Mouse (Mus musculus) layer of hippocampus, adult 9-11 months (tissue): ENCODE results near the gene Morf4l2.
"Not testable (repeated sequence)": the region's sequence is repeated elsewhere in the genome, so short reads cannot be mapped to it uniquely, and the experiment has no call there.

Experiments used
- DNase-seq: peaks from one replicate; pipeline ENCODE4 v3.0.0; 2022

Gene Morf4l2

DNA sequence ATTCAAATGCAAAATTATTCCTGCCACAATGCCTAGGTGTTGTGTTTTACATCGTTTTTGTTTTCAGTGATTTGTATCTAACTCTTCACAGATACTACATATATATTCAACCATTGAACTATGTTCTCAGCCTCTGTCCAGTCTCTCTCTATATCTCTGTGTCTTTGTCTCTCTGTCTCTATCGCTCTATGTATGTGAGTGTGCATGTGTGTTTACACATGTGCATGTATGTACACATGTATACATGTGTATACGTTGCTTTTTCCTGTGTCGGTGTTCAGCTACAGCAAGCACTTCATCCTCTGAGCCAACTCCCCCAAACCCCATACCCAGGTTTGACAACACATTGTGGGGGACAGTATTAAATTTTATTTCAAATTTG, 51.2 kb downstream of the Morf4l2 start:
- no peak for DNase-seq

DNA sequence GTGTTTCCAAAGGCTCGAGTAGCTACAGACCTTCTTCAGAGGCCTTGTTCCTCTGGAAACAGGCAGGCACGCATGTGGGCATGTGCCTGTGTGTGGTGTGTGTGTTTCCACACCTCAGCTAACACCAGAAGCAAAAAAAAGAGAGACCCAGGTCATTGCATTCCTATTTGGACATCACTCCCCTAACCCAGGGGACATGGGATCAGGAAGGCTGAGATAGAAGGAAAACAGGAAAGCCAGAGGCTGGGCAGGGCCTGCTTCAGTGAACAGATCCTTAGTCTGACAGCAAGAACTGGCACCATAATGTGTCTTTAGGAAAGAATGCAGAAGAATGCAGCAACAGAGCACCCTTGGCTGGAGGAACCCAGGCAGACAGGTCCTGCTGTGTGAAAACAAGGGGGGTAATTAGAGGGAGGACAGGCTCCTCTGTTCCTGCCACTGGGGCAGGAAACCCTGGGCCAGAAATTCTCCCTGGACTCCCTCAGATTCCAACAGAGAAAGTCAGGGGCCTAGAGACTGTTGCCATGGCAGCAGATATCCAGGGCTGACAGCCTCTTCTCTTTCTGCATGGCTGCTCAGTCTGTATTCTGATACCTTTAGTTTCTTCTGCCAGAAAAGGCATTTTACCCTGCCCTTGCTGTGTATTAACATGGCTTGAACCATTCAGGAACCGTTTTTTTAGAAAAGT, 51.7 kb downstream of the Morf4l2 start:
- DNase-seq: not testable (repeated sequence)
